Mouse (Mus musculus): ENCODE data around the gene Bach2. TPM values are rescaled to one million over a fixed set of nuclear protein-coding genes. Genes with fewer than 3 reads are reported as not detected.

Bach2 gene
- polyA plus RNA-seq, 1 experiment from 2014 or later = 12.2 TPM

DNA sequence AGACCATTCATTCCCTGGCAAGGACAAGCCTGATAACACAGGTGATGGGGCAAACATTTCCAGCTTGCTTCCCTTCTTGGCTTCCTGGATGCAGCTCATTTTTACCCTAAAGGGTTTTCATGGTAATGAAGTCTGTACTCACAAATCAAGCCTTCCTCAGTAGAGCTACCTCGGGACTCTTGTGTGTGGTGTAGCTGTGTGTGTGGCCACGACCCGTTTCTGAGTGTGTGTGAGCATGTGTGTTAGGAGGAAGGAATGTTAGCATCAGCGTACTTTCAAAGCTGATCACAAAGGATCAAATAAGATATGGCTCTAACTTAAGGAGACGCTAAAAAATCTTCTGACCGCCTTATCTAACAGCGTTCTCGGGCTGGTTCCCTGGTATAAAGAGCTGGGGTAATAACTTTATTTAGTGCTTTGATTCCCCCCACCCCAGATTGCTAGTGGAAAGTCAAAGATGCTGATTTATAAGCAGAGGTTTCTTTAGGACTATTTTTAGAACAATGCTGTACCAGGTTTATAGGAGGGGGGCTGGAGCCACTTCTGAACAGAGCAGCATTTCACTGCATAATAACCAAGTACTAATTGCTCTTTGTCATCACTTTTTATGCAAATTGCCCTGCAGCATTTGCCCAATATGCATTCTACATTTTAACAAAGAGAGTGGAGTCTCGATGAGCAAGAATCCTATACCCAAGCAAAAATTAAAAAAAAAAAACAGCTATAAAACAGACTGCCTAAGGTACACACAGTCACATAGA lies 28.0 kb upstream of the Bach2 start:
- ATAC-seq (ENCODE audit: low FRiP score, low read depth) = no peak
- H3K4me1 ChIP-seq = peaks cover 11% of the 10 kb centered on the region; the same call in 1 of the 2 replicates
- 48% methylated on average over 9 of the region's 9 CpGs for WGBS
- H3K4me2 ChIP-seq (replicated peaks) = no peak overlapping the region
- H3K9ac ChIP-seq = no peak overlapping the region
- no peaks in the 10 kb centered on the region for H3K27me3 ChIP-seq
- no peak overlapping the region for H3K4me3 ChIP-seq
- no peak overlapping the region for H3K27ac ChIP-seq
- H3K36me3 ChIP-seq = no peaks in the 10 kb centered on the region
- H3K9me3 ChIP-seq = no peaks in the 10 kb centered on the region

DNA sequence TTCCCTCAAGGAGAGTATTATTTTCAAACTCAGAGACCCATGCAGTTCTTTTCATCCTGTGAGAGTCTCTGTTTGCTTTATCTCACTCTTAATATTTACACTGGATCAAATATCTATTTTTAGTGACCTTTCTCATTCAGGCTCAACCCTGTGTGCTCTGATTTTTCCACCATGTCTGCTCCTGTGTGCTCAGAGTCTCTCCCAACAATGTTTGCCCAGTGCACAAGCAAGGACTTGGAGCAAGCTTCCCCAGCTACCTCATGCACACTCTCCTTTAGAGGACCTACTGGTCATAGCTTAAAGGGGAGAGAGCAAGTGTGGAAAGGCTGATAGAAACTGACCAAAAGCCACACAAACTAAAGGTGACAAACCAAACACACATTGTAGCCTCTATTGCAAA lies 26.0 kb upstream of the Bach2 start:
- no peaks in the 10 kb centered on the region for H3K9me3 ChIP-seq
- H3K4me1 ChIP-seq = peaks cover 11% of the 10 kb centered on the region; the same call in 1 of the 2 replicates
- no peaks in the 10 kb centered on the region for H3K36me3 ChIP-seq
- H3K9ac ChIP-seq = no peak overlapping the region
- no peaks in the 10 kb centered on the region for H3K27me3 ChIP-seq
- no peak overlapping the region for H3K4me2 ChIP-seq (replicated peaks)
- no peak for ATAC-seq (ENCODE audit: low FRiP score, low read depth)
- H3K4me3 ChIP-seq = no peak overlapping the region
- no peak overlapping the region for H3K27ac ChIP-seq

DNA sequence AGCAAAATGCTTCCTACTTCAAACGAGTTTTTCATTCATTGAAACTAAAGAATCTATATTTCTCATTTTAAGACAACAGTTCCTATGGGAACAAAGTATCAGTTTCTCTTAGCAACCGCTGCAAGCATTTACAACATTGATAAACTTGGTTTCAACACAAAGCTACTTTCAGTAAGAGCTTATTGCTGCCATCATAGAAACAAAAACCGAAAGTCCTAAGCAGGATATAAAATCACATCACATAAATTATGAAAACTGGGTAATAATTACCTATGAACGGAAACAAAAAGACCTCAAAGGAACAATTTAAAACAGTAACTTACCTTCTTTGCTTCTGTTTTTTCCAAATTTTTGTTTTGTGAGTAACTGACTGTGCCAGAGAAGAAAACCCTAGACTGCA lies 22.1 kb upstream of the Bach2 start:
- no peak for ATAC-seq (ENCODE audit: low FRiP score, low read depth)
- 51% methylated on average over 4 of the region's 4 CpGs for WGBS

DNA sequence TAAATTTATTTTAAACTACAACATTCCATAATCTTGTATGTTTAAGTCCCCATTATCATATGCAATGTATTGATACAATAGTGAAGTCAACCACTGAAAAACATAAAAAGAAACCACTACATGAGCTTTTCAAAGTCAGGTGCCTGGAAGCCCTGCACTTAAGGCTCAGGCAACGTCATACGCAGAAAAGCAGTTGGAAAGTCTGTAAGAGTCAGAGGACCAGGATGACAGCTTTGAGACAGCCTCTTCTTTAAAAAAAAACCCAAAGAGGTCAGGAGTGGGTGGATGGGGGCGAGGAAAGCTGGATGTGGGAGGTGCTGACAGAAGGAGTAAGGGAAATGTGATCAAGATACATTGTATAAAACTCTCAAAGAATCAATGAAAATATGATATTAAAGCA lies 21.6 kb upstream of the Bach2 start:
- no peak for ATAC-seq (ENCODE audit: low FRiP score, low read depth)

More for the DNA sequence above, 22.1 kb upstream of the Bach2 start:
- H3K27me3 ChIP-seq = no peaks in the 10 kb centered on the region
- H3K9ac ChIP-seq = no peak overlapping the region
- no peak overlapping the region for H3K4me3 ChIP-seq
- H3K27ac ChIP-seq = no peak overlapping the region
- peaks cover 19% of the 10 kb centered on the region for H3K4me1 ChIP-seq
- H3K36me3 ChIP-seq = no peaks in the 10 kb centered on the region
- H3K4me2 ChIP-seq (replicated peaks) = no peak overlapping the region
- no peaks in the 10 kb centered on the region for H3K9me3 ChIP-seq

DNA sequence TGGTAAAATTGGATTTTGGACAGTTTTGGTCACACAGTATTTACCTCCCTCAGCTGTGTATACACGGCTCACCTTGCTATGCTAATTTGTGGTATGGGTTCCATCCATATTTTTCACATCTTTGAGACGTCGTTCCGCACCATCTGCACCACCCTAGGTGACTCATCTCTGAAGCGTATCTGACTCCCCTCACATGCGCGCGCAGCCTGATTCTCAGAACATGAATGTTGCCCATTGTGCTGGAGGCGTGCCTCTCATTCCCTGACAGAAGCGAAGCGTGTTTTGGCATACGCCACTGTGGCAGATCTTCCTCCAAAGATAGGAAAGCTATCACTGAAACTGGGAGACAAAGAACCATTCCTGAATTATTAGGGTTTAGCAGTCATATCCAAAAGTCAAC lies 21.0 kb upstream of the Bach2 start:
- no peak overlapping the region for H3K9ac ChIP-seq
- no peaks in the 10 kb centered on the region for H3K36me3 ChIP-seq
- H3K9me3 ChIP-seq = no peaks in the 10 kb centered on the region
- no peak for ATAC-seq (ENCODE audit: low FRiP score, low read depth)
- H3K4me2 ChIP-seq (replicated peaks) = no peak overlapping the region
- no peak overlapping the region for H3K27ac ChIP-seq
- H3K4me3 ChIP-seq = no peak overlapping the region
- H3K4me1 ChIP-seq = peaks cover 19% of the 10 kb centered on the region
- H3K27me3 ChIP-seq = 0 out of 2 replicates have a peak, but pooled peaks cover 4% of the 10 kb centered on the region
- WGBS = 97% methylated on average over 12 of the region's 12 CpGs

More for the DNA sequence above, 21.6 kb upstream of the Bach2 start:
- Histone ChIP-seq H3K36me3 (no peaks in the 10 kb centered on the region), H3K27ac (no peak overlapping the region), H3K4me3 (no peak overlapping the region), H3K4me1 (peaks cover 19% of the 10 kb centered on the region), H3K27me3 (no peaks in the 10 kb centered on the region), H3K4me2 (replicated peaks) (no peak overlapping the region), H3K9me3 (no peaks in the 10 kb centered on the region), H3K9ac (no peak overlapping the region)
- 83% methylated on average over 3 of the region's 3 CpGs for WGBS

DNA sequence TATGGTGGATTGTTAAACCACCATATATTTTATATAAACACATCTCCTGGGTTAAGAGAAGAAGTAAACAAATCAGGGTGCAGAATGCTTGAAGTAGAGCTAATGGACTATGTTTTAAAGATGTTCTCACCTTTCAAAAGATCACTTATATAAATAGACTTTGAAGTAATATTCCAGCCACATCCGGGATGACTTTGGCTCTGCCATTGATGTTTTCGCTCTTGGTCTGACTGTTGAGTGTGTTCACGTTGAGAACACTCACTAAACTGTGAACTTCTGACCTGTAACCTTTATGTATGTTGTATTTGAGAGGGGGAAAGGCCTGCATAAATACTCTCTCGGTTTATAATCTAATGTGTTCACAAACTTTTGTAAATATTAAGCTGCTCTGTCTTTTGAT lies 20.2 kb upstream of the Bach2 start:
- H3K9ac ChIP-seq = no peak overlapping the region
- WGBS = 62% methylated on average over 4 of the region's 4 CpGs
- ATAC-seq (ENCODE audit: low FRiP score, low read depth) = no peak
- peaks cover 19% of the 10 kb centered on the region for H3K4me1 ChIP-seq
- H3K27me3 ChIP-seq = 0 out of 2 replicates have a peak, but pooled peaks cover 4% of the 10 kb centered on the region
- H3K36me3 ChIP-seq = no peaks in the 10 kb centered on the region
- no peaks in the 10 kb centered on the region for H3K9me3 ChIP-seq
- no peak overlapping the region for H3K4me3 ChIP-seq
- H3K27ac ChIP-seq = no peak overlapping the region
- H3K4me2 ChIP-seq (replicated peaks) = no peak overlapping the region

DNA sequence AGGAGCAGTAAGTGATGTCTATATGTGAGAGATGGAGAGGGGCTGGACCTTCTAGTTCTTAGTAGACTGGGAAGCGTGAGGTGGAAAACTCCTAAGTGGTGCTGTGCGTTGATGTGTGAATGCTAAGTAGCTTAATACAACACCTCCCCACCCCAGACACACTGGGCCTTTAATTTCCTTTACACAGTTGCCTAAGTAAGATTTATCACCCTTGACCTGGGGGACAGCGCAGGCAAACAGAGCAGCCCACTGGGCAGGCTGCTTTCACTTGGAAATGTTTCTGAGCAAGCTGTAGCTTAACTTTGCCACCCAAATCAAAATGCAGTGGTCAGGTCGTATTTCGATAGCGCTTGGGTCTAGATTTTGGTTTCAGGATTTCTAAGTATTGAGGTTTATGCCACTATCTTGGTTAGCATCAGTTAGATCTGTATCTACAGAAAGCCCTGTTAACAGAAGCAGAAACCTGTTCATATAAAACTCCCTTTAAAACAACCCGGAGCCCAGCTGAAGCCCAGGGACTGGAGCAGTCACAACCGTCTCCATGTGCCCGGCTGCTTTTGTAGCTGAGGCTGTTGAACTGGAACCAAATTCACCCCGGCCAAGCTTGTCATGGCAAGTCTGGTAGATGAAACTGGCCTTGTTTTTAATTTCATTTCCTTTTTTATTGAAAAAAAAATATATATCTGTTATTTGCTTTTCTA lies 19.0 kb upstream of the Bach2 start:
- Histone ChIP-seq H3K27ac (peak overlapping the region; percentile 23; the same call in 1 of the 2 replicates), H3K9ac (no peak overlapping the region), H3K4me2 (replicated peaks) (peak overlapping the region; percentile 34), H3K9me3 (no peaks in the 10 kb centered on the region), H3K4me1 (peaks cover 19% of the 10 kb centered on the region), H3K27me3 (0 out of 2 replicates have a peak, but pooled peaks cover 4% of the 10 kb centered on the region), H3K36me3 (no peaks in the 10 kb centered on the region), H3K4me3 (no peak overlapping the region)
- ATAC-seq (ENCODE audit: low FRiP score, low read depth) = no peak
- 25% methylated on average over 10 of the region's 10 CpGs for WGBS

DNA sequence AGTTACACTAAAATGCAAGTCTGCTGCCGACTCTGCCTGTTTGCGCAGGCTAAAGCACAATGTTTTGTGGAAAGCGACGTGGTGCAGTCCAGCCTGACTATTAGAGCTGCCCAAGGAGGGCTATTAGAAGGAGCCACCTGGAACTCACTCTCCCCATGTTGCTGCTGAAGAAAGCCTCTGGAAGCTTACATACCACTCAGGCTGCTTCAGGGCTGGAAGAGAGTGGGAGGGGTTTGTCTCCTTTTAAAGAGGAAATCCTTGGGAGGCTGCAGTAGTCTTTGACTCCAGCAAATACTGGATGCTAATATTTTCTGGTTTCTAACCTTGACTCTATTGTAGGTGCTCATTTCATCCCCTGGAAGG lies 18.5 kb upstream of the Bach2 start:
- H3K27ac ChIP-seq = peak overlapping the region; percentile 23; the same call in 1 of the 2 replicates
- peaks cover 19% of the 10 kb centered on the region for H3K4me1 ChIP-seq
- no peaks in the 10 kb centered on the region for H3K9me3 ChIP-seq
- ATAC-seq (ENCODE audit: low FRiP score, low read depth) = 0 out of 2 replicates have a peak, but pooled peaks have one; percentile 67
- 19% methylated on average over 4 of the region's 4 CpGs for WGBS
- 0 out of 2 replicates have a peak, but pooled peaks cover 4% of the 10 kb centered on the region for H3K27me3 ChIP-seq
- no peak overlapping the region for H3K9ac ChIP-seq
- H3K36me3 ChIP-seq = no peaks in the 10 kb centered on the region
- H3K4me3 ChIP-seq = no peak overlapping the region
- H3K4me2 ChIP-seq (replicated peaks) = peak overlapping the region; percentile 34

DNA sequence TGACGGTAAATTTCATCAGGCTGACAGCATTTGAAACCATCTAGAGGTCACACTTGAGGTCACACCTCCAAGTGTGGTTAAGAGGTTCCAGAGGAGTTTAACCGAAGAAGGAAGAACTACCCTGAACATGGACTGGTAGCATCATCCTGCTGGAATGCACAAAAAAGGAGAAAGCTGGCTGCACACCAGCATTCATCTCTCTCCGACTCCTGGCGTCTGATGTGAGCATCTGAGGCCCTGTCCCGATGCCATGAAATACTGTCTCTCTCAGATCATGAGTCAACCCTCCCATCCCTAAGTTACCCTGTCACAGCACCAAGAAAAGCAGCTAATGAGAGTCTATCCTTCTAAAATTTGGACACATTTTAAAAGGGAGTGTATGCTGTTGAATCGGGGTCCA lies 17.6 kb upstream of the Bach2 start:
- H3K9me3 ChIP-seq = no peaks in the 10 kb centered on the region
- 0 out of 2 replicates have a peak, but pooled peaks cover 4% of the 10 kb centered on the region for H3K27me3 ChIP-seq
- no peak overlapping the region for H3K4me2 ChIP-seq (replicated peaks)
- no peak for ATAC-seq (ENCODE audit: low FRiP score, low read depth)
- H3K36me3 ChIP-seq = no peaks in the 10 kb centered on the region
- 65% methylated on average over 6 of the region's 6 CpGs for WGBS
- peaks cover 19% of the 10 kb centered on the region for H3K4me1 ChIP-seq
- no peak overlapping the region for H3K9ac ChIP-seq
- H3K27ac ChIP-seq = no peak overlapping the region
- no peak overlapping the region for H3K4me3 ChIP-seq

DNA sequence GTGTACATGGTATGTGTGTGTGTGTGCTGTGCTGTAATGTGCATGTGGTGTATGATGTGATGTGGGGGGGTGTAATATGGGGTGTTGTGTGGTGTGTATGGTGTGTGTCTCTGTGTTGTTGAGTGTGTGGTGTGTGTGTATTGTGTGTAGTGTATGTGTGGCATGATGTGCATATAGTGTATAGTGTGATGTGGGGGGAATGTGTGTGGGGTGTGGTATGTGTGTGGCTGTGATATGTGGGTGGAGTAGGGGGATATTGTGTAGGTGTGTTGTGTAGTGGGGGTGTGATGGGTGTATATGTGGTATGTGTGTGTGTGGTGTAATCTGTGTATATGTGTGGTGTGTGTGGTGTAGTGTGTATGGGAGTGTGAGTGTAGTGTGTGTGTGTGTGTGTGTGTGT lies 15.0 kb upstream of the Bach2 start:
- Histone ChIP-seq H3K27ac (no peak overlapping the region), H3K9me3 (no peaks in the 10 kb centered on the region), H3K4me3 (no peak overlapping the region), H3K9ac (no peak overlapping the region), H3K36me3 (no peaks in the 10 kb centered on the region), H3K27me3 (0 out of 2 replicates have a peak, but pooled peaks cover 4% of the 10 kb centered on the region), H3K4me2 (replicated peaks) (no peak overlapping the region), H3K4me1 (peaks cover 32% of the 10 kb centered on the region)
- ATAC-seq (ENCODE audit: low FRiP score, low read depth) = no peak

DNA sequence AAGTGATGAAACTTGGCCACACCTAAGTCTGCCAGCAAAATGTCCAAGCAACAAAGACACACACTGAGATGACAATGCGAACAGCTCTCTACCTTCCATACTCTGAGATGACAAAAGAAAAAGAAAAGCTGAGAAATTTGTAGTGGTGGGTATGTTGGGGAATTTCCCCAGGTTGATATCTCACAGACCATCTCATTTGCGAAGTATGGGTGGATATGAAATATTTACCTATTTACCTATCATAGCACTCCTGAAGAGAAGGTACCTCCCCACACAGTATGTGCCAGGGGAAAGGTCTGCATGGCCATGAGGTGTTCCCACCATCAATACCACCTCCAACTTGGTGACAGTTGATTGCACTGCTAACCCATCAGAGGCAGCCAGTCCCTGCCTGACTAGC lies 13.4 kb upstream of the Bach2 start:
- Histone ChIP-seq H3K27me3 (0 out of 2 replicates have a peak, but pooled peaks cover 4% of the 10 kb centered on the region), H3K9me3 (no peaks in the 10 kb centered on the region), H3K9ac (no peak overlapping the region), H3K4me1 (peaks cover 27% of the 10 kb centered on the region), H3K27ac (no peak overlapping the region), H3K4me2 (replicated peaks) (no peak overlapping the region), H3K4me3 (no peak overlapping the region), H3K36me3 (no peaks in the 10 kb centered on the region)
- ATAC-seq (ENCODE audit: low FRiP score, low read depth) = no peak
- 96% methylated on average over 2 of the region's 2 CpGs for WGBS

DNA sequence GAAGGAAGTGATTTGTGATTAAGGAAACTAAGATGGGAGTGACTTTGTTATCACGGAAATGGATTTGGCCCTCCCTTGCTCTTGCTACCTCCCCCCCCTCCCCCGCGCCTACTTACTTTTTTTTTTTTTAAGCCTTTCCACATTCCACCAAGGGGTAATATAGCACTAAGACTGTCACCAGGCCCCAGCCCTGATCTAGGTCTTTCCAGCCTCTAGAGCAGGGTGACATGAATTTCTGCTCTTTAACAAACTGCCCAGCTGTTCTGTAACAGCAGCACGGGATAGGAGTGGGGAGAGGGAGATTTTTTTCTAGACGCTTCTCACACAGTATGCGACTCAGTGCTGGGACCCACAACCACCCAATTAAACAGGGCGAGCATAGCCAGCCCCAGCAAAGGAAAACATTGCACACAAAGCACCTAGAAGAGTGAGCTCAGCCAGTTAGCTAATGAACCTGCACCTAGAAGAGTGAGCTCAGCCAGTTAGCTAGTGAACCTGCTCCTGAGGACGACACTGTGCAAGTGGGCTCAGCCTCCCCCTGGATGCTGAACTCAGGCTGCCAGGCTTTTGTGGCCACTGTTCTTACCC lies 10.5 kb upstream of the Bach2 start:
- Histone ChIP-seq H3K27me3 (no peaks in the 10 kb centered on the region), H3K4me1 (peaks cover 18% of the 10 kb centered on the region; the same call in 1 of the 2 replicates), H3K4me3 (no peak overlapping the region), H3K36me3 (no peaks in the 10 kb centered on the region), H3K9ac (no peak overlapping the region), H3K4me2 (replicated peaks) (no peak overlapping the region), H3K9me3 (no peaks in the 10 kb centered on the region), H3K27ac (no peak overlapping the region)
- 49% methylated on average over 8 of the region's 8 CpGs for WGBS
- ATAC-seq (ENCODE audit: low FRiP score, low read depth) = peak; percentile 72; the same call in 1 of the 2 replicates

Measured in limb, embryonic 13.5 days (tissue).